Mouse (Mus musculus): ENCODE data around the gene Noc2l. TPM values are rescaled to one million over a fixed set of nuclear protein-coding genes. Genes with fewer than 3 reads are reported as not detected.
A peak's percentile ranks its signal among the peaks of the same experiment; 100 is the strongest.

Gene Noc2l
- polyA plus RNA-seq, 1 experiment from 2014 or later, result 20.5 TPM

DNA sequence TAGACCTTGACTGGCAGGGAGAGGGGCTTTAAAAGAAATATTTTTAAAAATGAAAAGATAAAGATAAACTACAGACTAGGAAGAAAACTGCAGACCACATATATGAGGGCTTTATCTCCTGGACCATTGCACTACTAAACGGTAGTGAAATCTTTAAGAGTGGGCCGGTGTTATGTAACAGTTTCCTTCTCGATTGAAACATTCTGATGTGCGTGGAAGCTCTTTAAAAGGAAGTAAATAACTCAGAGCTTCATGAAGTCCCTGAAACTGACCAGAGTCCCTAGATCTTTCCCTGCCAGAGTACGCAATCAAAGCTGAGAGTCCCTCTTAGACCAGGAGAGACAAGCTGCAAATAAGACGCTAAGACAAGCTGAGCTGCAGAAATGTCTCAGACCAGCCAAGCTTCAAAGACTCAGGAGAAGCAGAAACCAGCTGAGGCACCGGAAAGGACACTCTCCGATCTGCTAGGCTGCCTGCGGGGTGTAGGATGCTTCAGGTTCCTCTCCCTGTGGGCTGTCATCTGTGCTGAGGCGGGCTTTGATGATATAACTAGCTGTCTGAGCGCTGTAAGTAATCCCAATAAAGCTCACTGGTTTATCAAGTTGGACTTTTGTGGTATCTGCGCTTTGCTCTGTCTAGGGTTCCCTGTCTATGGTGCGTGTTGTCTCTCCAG is 25.7 kb upstream of the Noc2l start:
- H3K4me3 ChIP-seq (ENCODE audit: low read depth, low read length), result no peak overlapping the region
- no peaks in the 10 kb centered on the region for H3K9me3 ChIP-seq (ENCODE audit: low read length)
- no peak for DNase-seq
- H3K4me1 ChIP-seq (ENCODE audit: insufficient read depth), result no peaks in the 10 kb centered on the region
- H3K36me3 ChIP-seq (replicated peaks; ENCODE audit: insufficient read depth, low read length), result no peaks in the 10 kb centered on the region
- H3K27ac ChIP-seq (ENCODE audit: low read depth), result peak overlapping the region; percentile 50; the same call in 1 of the 2 replicates
- no peak for ATAC-seq
- H3K27me3 ChIP-seq (ENCODE audit: insufficient read depth, low read length), result peaks cover 3% of the 10 kb centered on the region
- 52% methylated on average over 13 of the region's 13 CpGs for WGBS (ENCODE audit: insufficient replicate concordance)
- no peak for TF ChIP-seq CTCF (IDR thresholded peaks at IDR 0.05; ENCODE audit: low read depth)
- TF ChIP-seq EP300 (IDR thresholded peaks at IDR 0.05; ENCODE audit: low read depth), result no peak
- H3K4me2 ChIP-seq (ENCODE audit: low read depth, low read length), result peak overlapping the region; percentile 40
- H3K9ac ChIP-seq (replicated peaks), result no peak overlapping the region

DNA sequence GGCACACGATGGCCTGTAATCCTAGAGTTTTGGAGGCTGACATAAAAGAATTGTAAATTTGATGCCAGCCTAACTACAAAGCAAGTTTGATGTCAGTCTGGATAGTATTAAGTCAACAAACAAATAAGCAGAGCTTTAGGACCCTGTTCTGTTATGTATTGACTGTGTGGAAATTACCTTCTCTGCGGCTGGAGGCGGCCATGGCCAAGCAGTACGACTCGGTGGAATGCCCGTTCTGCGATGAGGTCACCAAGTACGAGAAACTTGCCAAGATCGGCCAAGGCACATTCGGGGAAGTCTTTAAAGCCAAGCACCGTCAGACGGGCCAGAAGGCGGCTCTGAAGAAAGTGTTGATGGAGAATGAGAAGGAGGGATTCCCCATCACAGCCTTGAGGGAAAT is 22.7 kb upstream of the Noc2l start:
- no peaks in the 10 kb centered on the region for H3K36me3 ChIP-seq (replicated peaks; ENCODE audit: insufficient read depth, low read length)
- ATAC-seq (no peak), DNase-seq (no peak)
- no peaks in the 10 kb centered on the region for H3K4me1 ChIP-seq (ENCODE audit: insufficient read depth)
- H3K27ac ChIP-seq (ENCODE audit: low read depth), result no peak overlapping the region
- no peak overlapping the region for H3K9ac ChIP-seq (replicated peaks)
- H3K4me2 ChIP-seq (ENCODE audit: low read depth, low read length), result no peak overlapping the region
- 89% methylated on average over 13 of the region's 13 CpGs for WGBS (ENCODE audit: insufficient replicate concordance)
- no peak overlapping the region for H3K4me3 ChIP-seq (ENCODE audit: low read depth, low read length)
- no peak for TF ChIP-seq EP300 (IDR thresholded peaks at IDR 0.05; ENCODE audit: low read depth)
- TF ChIP-seq CTCF (IDR thresholded peaks at IDR 0.05; ENCODE audit: low read depth), result no peak
- no peaks in the 10 kb centered on the region for H3K9me3 ChIP-seq (ENCODE audit: low read length)
- no peaks in the 10 kb centered on the region for H3K27me3 ChIP-seq (ENCODE audit: insufficient read depth, low read length)

DNA sequence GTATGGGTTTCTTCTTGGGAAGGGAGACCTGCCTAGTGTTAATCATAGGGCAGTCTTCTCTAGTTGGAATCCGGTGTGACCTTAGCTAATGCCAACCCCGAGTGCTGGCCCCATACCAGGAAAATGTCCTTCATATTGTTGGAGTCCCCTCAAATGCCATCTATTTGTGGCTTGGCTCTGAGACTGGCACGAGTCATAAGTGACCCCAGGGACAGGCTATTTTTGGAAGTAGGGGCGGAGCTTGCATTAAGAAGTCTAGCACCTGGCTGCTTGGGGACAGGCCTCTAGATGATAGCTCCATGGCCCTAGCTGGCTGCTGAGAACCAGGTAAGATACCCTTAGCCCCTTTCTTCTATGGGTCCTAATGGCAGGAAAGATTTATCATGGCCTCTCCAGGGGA is 20.2 kb upstream of the Noc2l start, which contains the start of gene Perm1:
TSS of gene Perm1 (plus strand) at position 220 of the 400 bp plus-strand sequence.
- ATAC-seq (no peak), DNase-seq (no peak)
- Histone ChIP-seq H3K27ac (ENCODE audit: low read depth) (no peak within 1 kb of the TSS), H3K9me3 (ENCODE audit: low read length) (no peaks in the 10 kb centered on the region), H3K4me1 (ENCODE audit: insufficient read depth) (no peaks in the 10 kb centered on the region), H3K4me2 (ENCODE audit: low read depth, low read length) (no peak within 1 kb of the TSS), H3K9ac (replicated peaks) (no peak within 1 kb of the TSS), H3K36me3 (replicated peaks; ENCODE audit: insufficient read depth, low read length) (no peaks in the 10 kb centered on the region), H3K27me3 (ENCODE audit: insufficient read depth, low read length) (no peaks in the 10 kb centered on the region), H3K4me3 (ENCODE audit: low read depth, low read length) (no peak within 1 kb of the TSS)
- TF ChIP-seq CTCF (IDR thresholded peaks at IDR 0.05; ENCODE audit: low read depth), result no peak
- TF ChIP-seq EP300 (IDR thresholded peaks at IDR 0.05; ENCODE audit: low read depth), result no peak
- 60% methylated on average over 4 of the region's 4 CpGs for WGBS (ENCODE audit: insufficient replicate concordance)

DNA sequence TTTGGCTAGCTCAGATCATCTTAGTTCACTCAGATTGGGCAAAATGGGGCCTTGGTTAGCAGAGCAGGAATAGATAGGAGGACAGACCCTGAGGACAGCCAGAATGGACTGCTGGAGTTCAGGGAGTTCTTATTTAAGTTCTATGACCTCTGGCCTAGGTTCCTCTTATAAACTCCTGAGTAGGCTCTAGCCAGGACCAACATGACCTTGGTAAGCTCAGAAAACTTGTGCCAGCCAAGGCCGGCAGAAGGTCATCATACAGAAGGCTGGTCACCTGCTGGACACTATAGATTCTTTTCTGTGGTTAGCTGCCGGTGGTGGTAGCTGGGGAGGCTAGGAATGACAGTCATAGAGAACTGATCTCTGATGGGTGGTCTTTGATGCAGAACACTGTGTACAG is 19.6 kb upstream of the Noc2l start:
- ATAC-seq, result no peak
- H3K4me2 ChIP-seq (ENCODE audit: low read depth, low read length), result no peak overlapping the region
- no peak for DNase-seq
- H3K9ac ChIP-seq (replicated peaks), result no peak overlapping the region
- H3K4me3 ChIP-seq (ENCODE audit: low read depth, low read length), result no peak overlapping the region
- TF ChIP-seq CTCF (IDR thresholded peaks at IDR 0.05; ENCODE audit: low read depth) (no peak), EP300 (IDR thresholded peaks at IDR 0.05; ENCODE audit: low read depth) (no peak)
- H3K27ac ChIP-seq (ENCODE audit: low read depth), result no peak overlapping the region
- H3K9me3 ChIP-seq (ENCODE audit: low read length), result no peaks in the 10 kb centered on the region
- H3K36me3 ChIP-seq (replicated peaks; ENCODE audit: insufficient read depth, low read length), result no peaks in the 10 kb centered on the region
- H3K27me3 ChIP-seq (ENCODE audit: insufficient read depth, low read length), result no peaks in the 10 kb centered on the region
- no peaks in the 10 kb centered on the region for H3K4me1 ChIP-seq (ENCODE audit: insufficient read depth)
- 74% methylated on average over 2 of the region's 2 CpGs for WGBS (ENCODE audit: insufficient replicate concordance)

DNA sequence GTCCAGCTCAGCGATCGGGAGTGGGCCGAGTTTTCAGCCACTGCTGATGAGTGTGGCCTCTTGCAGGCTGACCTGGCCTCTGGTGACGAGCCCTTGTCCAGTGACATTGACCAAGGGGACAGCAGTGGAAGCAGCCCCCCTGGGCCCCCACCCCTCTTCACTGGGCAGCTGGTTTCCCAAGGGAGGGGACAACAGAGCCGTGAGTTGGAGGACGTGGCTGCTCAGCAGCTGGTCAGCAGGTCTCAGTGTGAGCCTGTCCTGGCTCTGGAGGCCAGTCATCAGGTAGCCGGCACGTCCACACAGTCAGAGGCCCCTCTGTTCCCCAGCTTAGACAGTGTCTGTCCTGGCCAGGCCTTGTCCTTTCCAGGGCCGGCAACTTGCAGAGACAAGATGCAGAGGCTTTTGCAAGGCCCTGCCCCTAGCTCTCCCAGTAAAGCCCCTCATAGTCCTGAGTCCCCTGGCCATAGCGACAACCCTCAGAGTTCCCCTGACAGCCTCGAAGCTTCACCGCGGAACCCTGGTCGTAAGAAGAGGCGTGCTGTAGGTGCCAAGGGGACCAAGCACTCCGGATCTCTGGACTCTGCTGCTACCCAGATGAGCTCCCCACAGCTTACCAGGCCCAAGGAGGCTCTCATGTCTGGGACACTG is 18.7 kb upstream of the Noc2l start:
- Histone ChIP-seq H3K9me3 (ENCODE audit: low read length) (no peaks in the 10 kb centered on the region), H3K36me3 (replicated peaks; ENCODE audit: insufficient read depth, low read length) (no peaks in the 10 kb centered on the region), H3K27me3 (ENCODE audit: insufficient read depth, low read length) (no peaks in the 10 kb centered on the region), H3K9ac (replicated peaks) (no peak overlapping the region), H3K4me2 (ENCODE audit: low read depth, low read length) (no peak overlapping the region), H3K4me3 (ENCODE audit: low read depth, low read length) (no peak overlapping the region), H3K27ac (ENCODE audit: low read depth) (no peak overlapping the region), H3K4me1 (ENCODE audit: insufficient read depth) (no peaks in the 10 kb centered on the region)
- TF ChIP-seq EP300 (IDR thresholded peaks at IDR 0.05; ENCODE audit: low read depth) (no peak), CTCF (IDR thresholded peaks at IDR 0.05; ENCODE audit: low read depth) (no peak)
- DNase-seq (no peak), ATAC-seq (no peak)
- WGBS (ENCODE audit: insufficient replicate concordance), result 83% methylated on average over 16 of the region's 16 CpGs

DNA sequence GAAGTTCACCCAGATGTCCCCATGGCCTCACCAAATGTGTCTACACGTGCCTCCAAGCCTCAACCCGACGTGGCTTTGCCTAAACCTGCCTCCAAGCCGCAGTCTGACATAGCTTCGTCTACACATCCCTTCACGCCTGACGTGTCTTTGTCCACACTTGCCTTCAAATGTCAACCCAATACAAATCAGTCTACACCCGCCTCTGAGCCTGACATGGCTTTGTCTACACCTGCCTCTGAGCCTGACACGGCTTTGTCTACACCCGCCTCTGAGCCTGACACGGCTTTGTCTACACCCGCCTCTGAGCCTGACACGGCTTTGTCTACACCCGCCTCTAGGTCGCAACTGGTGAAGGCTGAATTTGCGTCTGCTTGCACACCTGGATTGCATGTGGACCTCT is 18.0 kb upstream of the Noc2l start:
- 79% methylated on average over 16 of the region's 16 CpGs for WGBS (ENCODE audit: insufficient replicate concordance)
- no peak overlapping the region for H3K9ac ChIP-seq (replicated peaks)
- no peak overlapping the region for H3K27ac ChIP-seq (ENCODE audit: low read depth)
- TF ChIP-seq CTCF (IDR thresholded peaks at IDR 0.05; ENCODE audit: low read depth) (no peak), EP300 (IDR thresholded peaks at IDR 0.05; ENCODE audit: low read depth) (no peak)
- H3K4me1 ChIP-seq (ENCODE audit: insufficient read depth), result no peaks in the 10 kb centered on the region
- H3K4me3 ChIP-seq (ENCODE audit: low read depth, low read length), result no peak overlapping the region
- no peaks in the 10 kb centered on the region for H3K36me3 ChIP-seq (replicated peaks; ENCODE audit: insufficient read depth, low read length)
- no peak for ATAC-seq
- DNase-seq, result no peak
- no peaks in the 10 kb centered on the region for H3K9me3 ChIP-seq (ENCODE audit: low read length)
- no peaks in the 10 kb centered on the region for H3K27me3 ChIP-seq (ENCODE audit: insufficient read depth, low read length)
- H3K4me2 ChIP-seq (ENCODE audit: low read depth, low read length), result no peak overlapping the region

All from liver, postnatal 0 days (tissue).